Mouse (Mus musculus): ENCODE measurements around the gene Gm10377. TPM values are rescaled to one million over a fixed set of nuclear protein-coding genes. Genes with fewer than 3 reads are reported as not detected.
"Not testable (repeated sequence)": the region's sequence is repeated elsewhere in the genome, so short reads cannot be mapped to it uniquely, and the experiment has no call there.

Gene Gm10377
- not detected in 3 replicates for total RNA-seq (2017)

DNA sequence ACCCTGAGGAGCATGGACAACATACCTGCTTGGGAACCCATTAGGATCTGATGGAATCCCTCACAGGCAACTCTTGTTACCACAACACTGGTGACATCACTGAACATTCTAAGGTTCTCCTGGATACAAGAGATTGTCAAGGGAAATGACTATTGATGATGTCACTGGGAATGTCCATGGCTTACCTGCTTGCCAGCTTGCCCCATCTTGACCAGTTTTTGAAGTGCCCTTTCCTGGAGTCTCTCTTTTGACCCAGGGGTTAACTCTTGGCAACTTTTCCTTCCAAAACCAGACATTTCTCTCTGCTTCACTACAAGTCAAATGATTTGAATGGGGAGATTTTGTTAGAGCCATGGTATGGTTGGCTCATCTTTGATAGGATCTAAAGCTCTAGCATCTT, at the start of gene Gm10377:
Gm10377 (minus strand) TSS at position 101 of the 400 bp plus-strand sequence.
- ATAC-seq (replicated peaks; ENCODE audit: insufficient number of reproducible peaks, low FRiP score, low TSS enrichment, poor library complexity, severe bottlenecking): not testable (repeated sequence)

DNA sequence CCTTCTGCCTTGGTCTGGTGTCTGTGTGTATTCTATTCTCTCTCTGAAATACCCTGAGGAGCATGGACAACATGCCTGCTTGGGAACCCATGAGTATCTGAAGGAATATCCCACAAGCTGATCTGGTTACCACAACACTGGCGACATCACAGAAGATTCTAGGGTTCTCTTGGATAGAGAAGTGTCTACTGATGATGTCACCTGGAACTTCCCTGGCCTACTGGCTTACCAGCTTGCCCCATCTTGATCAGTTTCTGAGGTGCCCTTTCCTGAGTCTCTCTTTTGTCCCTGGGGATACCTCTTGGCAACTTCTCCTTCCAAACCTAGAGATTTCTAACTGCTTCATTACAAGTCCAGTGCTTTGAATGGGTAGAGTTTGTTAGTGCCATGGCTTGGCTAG, 29.1 kb downstream of the Gm10377 start, which contains the start of gene Gm3015:
Gm3015 (minus strand) TSS at position 101 of the 400 bp plus-strand sequence.
- ATAC-seq (replicated peaks; ENCODE audit: insufficient number of reproducible peaks, low FRiP score, low TSS enrichment, poor library complexity, severe bottlenecking): not testable (repeated sequence)

Other genes with a start within 250 kb of the Gm10377 start
- not detected in 3 replicates for gene Gm17124, start 198.1 kb downstream of the Gm10377 start, total RNA-seq (2017)
- not detected in 3 replicates for gene Gm3633, start 156.1 kb downstream of the Gm10377 start, total RNA-seq (2017)
- gene Gm10378, start 142.0 kb downstream of the Gm10377 start, total RNA-seq (2017): not detected in 3 replicates
- gene Gm3015, start 29.2 kb downstream of the Gm10377 start, total RNA-seq (2017): not detected in 3 replicates
- gene Gm21977, start 55.5 kb upstream of the Gm10377 start, total RNA-seq (2017): not detected in 3 replicates
- gene Gm8082, start 195.6 kb upstream of the Gm10377 start, total RNA-seq (2017): not detected in 3 replicates
- gene Gm10376, start 217.6 kb upstream of the Gm10377 start, total RNA-seq (2017): 1.7 TPM in 1 of 3 replicates, not detected in the others

Measured in monocyte, adult 5-6 weeks (primary cell).